8 mouse cellular contexts compared by ENCODE assay signal in genomic region chr2:133614672-133615071, GRCm38 (mm10).
DNase-seq lines count a peak whose midpoint lies in the region; ATAC-seq and TF ChIP-seq lines count a peak whose summit lies in the region.

No protein-coding gene starts in this region.

- no peak for TF ChIP-seq POLR2A in cortical plate, adult 2 months (IDR thresholded peaks at IDR 0.05; ENCODE audit: extremely low read depth, insufficient read depth, low read length)

- peak; percentile 14 for DNase-seq in gastrocnemius, postnatal 10 days
- DNase-seq in gastrocnemius, postnatal 4 days (ENCODE audit: low spot score in 2 of 2): no peak
- DNase-seq in ES-CJ7 (ENCODE audit: low read depth, low spot score): peak; percentile 86
- no peak for DNase-seq in urinary bladder, adult 2 months (ENCODE audit: low spot score)
- no peak for DNase-seq in heart, adult 9 months (ENCODE audit: low spot score in 2 of 2)

- TF ChIP-seq CTCF in cortical plate, adult 2 months (IDR thresholded peaks at IDR 0.05; ENCODE audit: extremely low read depth, insufficient read depth, low read length): peak; percentile 67

- no peak overlapping the region for H3K27ac ChIP-seq in cortical plate, adult 2 months (ENCODE audit: insufficient read depth, low read length)
- H3K27ac ChIP-seq in intestine, embryonic 15.5 days: no peak overlapping the region

- H3K36me3 ChIP-seq in intestine, embryonic 15.5 days: no peaks in the 10 kb centered on the region

- H3K9ac ChIP-seq in intestine, embryonic 15.5 days: no peak overlapping the region

- H3K4me3 ChIP-seq in cortical plate, adult 2 months (ENCODE audit: insufficient read depth, low read length): no peak overlapping the region
- H3K4me3 ChIP-seq in intestine, embryonic 15.5 days (replicated peaks): no peak overlapping the region

- ATAC-seq in intestine, embryonic 15.5 days: 0 out of 2 replicates have a peak, but pooled peaks have one; percentile 55
- peak; percentile 98 for ATAC-seq in megakaryocyte-erythroid progenitor cell, adult 5-6 weeks (replicated peaks; ENCODE audit: low FRiP score, low TSS enrichment, poor library complexity, severe bottlenecking)

- H3K4me2 ChIP-seq in intestine, embryonic 15.5 days (replicated peaks): no peak overlapping the region

- H3K9me3 ChIP-seq in intestine, embryonic 15.5 days: no peaks in the 10 kb centered on the region

- H3K27me3 ChIP-seq in intestine, embryonic 15.5 days (replicated peaks): no peaks in the 10 kb centered on the region

- 31% methylated on average over 4 of the region's 4 CpGs for WGBS in intestine, embryonic 15.5 days

- H3K4me1 ChIP-seq in cortical plate, adult 2 months (ENCODE audit: control insufficient read depth, insufficient read depth, low read length): no peaks in the 10 kb centered on the region
- H3K4me1 ChIP-seq in intestine, embryonic 15.5 days (replicated peaks): no peaks in the 10 kb centered on the region

Comparison
In these comparisons a context has a peak if more than half of its experiments do, and no peak if none do; other contexts are left out.
1. DNase-seq: peak in gastrocnemius, postnatal 10 days (single experiment) and ES-CJ7 (single experiment); none in gastrocnemius, postnatal 4 days (0 of 2), urinary bladder, adult 2 months (single experiment) and heart, adult 9 months (0 of 2).